Mouse (Mus musculus) thymus, postnatal 25 days (tissue): ENCODE data around the gene Ugt1a1.

Source experiments
- DNase-seq: peaks from one replicate; pipeline ENCODE4 v3.0.0; 2022

The Ugt1a1 gene

GRCm38 (mm10) chr1:88235046-88235893 lies 23.5 kb downstream of the Ugt1a1 start:
- no peak for DNase-seq

- DNase-seq, result no peak
Measured at GRCm38 (mm10) chr1:88235894-88236415, 24.2 kb downstream of the Ugt1a1 start.

- no peak for DNase-seq
Measured at GRCm38 (mm10) chr1:88237311-88237710, 25.6 kb downstream of the Ugt1a1 start.

- DNase-seq, result no peak
Measured at GRCm38 (mm10) chr1:88238771-88239170, 27.0 kb downstream of the Ugt1a1 start.

GRCm38 (mm10) chr1:88240072-88240471 lies 28.3 kb downstream of the Ugt1a1 start:
- no peak for DNase-seq

- no peak for DNase-seq
Measured at GRCm38 (mm10) chr1:88240579-88240978, 28.8 kb downstream of the Ugt1a1 start.

- DNase-seq, result no peak
Measured at GRCm38 (mm10) chr1:88243861-88244260, 32.1 kb downstream of the Ugt1a1 start.

- DNase-seq, result no peak
Measured at GRCm38 (mm10) chr1:88245881-88246280, 34.1 kb downstream of the Ugt1a1 start.

GRCm38 (mm10) chr1:88246386-88246785 lies 34.6 kb downstream of the Ugt1a1 start:
- no peak for DNase-seq

GRCm38 (mm10) chr1:88247660-88248059 lies 35.9 kb downstream of the Ugt1a1 start:
- DNase-seq, result no peak

GRCm38 (mm10) chr1:88248658-88249057 lies 36.9 kb downstream of the Ugt1a1 start:
- DNase-seq, result no peak

- DNase-seq, result no peak
Measured at GRCm38 (mm10) chr1:88249596-88249995, 37.8 kb downstream of the Ugt1a1 start.

GRCm38 (mm10) chr1:88250023-88250422 lies 38.3 kb downstream of the Ugt1a1 start:
- no peak for DNase-seq

- DNase-seq, result no peak
Measured at GRCm38 (mm10) chr1:88253106-88253505, 41.3 kb downstream of the Ugt1a1 start.

GRCm38 (mm10) chr1:88253540-88253939 lies 41.8 kb downstream of the Ugt1a1 start:
- DNase-seq, result no peak

GRCm38 (mm10) chr1:88254793-88255465 lies 43.2 kb downstream of the Ugt1a1 start:
- no peak for DNase-seq

GRCm38 (mm10) chr1:88255466-88255857 lies 43.7 kb downstream of the Ugt1a1 start:
- no peak for DNase-seq

- no peak for DNase-seq
Measured at GRCm38 (mm10) chr1:88255989-88256754, 44.4 kb downstream of the Ugt1a1 start.

- DNase-seq, result no peak
Measured at GRCm38 (mm10) chr1:88256886-88257663, 45.3 kb downstream of the Ugt1a1 start.

- no peak for DNase-seq
Measured at GRCm38 (mm10) chr1:88257681-88258080, 45.9 kb downstream of the Ugt1a1 start.

GRCm38 (mm10) chr1:88258361-88258760 lies 46.6 kb downstream of the Ugt1a1 start:
- no peak for DNase-seq

GRCm38 (mm10) chr1:88258881-88259642 lies 47.3 kb downstream of the Ugt1a1 start:
- peak; percentile 36 for DNase-seq
